Mouse (Mus musculus) midbrain, embryonic 16.5 days (tissue): Measurements from ENCODE around the gene Agbl3. TPM values are rescaled to one million over a fixed set of nuclear protein-coding genes. Genes with fewer than 3 reads are reported as not detected.

Source experiments
- ATAC-seq: fragments of 200-750 bp; cut with Nextera tagmentation; 2 replicates; pipeline ENCODE4 v1.8.0; 2017; ENCODE audit warnings: moderate TSS enrichment
- H3K27ac ChIP-seq: fragments of 300-500 bp; sonication (generic); 2 replicates; pipeline ENCODE4 v1.5.1; 2014; ENCODE audit warnings: mild to moderate bottlenecking, low read length, mixed read lengths
- H3K27me3 ChIP-seq: fragments of 300-500 bp; sonication (generic); 2 replicates; pipeline ENCODE4 v1.6.1; 2014; ENCODE audit warnings: low read depth, low read length, mixed read lengths; ENCODE audit not compliant: control insufficient read depth, insufficient read depth
- H3K36me3 ChIP-seq: fragments of 300-500 bp; sonication (generic); 2 replicates; pipeline ENCODE4 v1.6.1; 2014; ENCODE audit warnings: mild to moderate bottlenecking, low read length, moderate library complexity, mixed read lengths; ENCODE audit not compliant: control insufficient read depth, insufficient read depth
- H3K4me1 ChIP-seq: fragments of 300-500 bp; sonication (generic); 2 replicates; pipeline ENCODE4 v1.6.1; 2014; ENCODE audit warnings: mild to moderate bottlenecking, low read length, mixed read lengths; ENCODE audit not compliant: control insufficient read depth, insufficient read depth
- H3K4me2 ChIP-seq: fragments of 300-500 bp; sonication (generic); 2 replicates; pipeline ENCODE4 v1.6.1; 2014; ENCODE audit warnings: mild to moderate bottlenecking, low read length, mixed read lengths
- H3K4me3 ChIP-seq: fragments of 300-500 bp; sonication (generic); 2 replicates; pipeline ENCODE4 v1.5.1; 2014; ENCODE audit warnings: low read depth, mild to moderate bottlenecking, low read length, moderate library complexity, mixed read lengths
- H3K9ac ChIP-seq: fragments of 300-500 bp; sonication (generic); 2 replicates; pipeline ENCODE4 v1.6.1; 2014; ENCODE audit warnings: low read depth, low read length, mixed read lengths
- H3K9me3 ChIP-seq: fragments of 300-500 bp; sonication (generic); replicated peaks from 2 replicates; pipeline ENCODE4 v1.6.1; 2014; ENCODE audit warnings: mild to moderate bottlenecking, low read length, mixed read lengths; ENCODE audit not compliant: control insufficient read depth, poor library complexity, severe bottlenecking
- WGBS: fragments of 180-500 bp; shearing (Covaris S2); extraction: QIAGEN DNeasy Blood & Tissue Kit; methylation state at CpG from one replicate; pipeline ENCODE4 v1.1.7; 2014; 5-methylcytosine and 5-hydroxymethylcytosine counted together
- polyA plus RNA-seq: library from polyadenylated mRNA; unstranded; fragments of >200 nt; fragmentation: Nextera tagmentation; extraction: Ambion mirVana; gene quantifications from 2 replicates; pipeline ENCODE4 v1.2.1, GENCODE M21; 2015

The Agbl3 gene
- polyA plus RNA-seq, 1 experiment from 2014 or later = 15.2 TPM

DNA sequence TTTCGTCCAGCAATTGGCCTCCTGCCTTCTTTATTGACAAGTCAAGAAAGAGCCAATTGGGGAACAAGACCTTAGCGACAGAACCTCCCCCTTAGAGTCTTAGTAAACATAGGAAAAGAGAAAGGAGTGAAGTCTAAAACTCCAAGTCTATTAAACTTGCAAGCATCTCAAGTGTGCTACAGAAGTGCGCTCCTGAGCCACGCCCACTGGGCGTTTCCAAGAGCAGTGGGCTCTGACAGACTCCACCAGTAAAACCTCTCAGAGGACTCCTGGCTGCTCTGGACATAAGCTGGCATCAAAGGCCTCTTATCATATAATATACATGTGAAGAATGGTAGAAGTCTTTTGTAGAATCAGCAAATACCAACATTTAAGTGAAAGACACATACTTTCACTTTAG, 123.2 kb downstream of the Agbl3 start:
- H3K27ac ChIP-seq = no peak overlapping the region
- H3K9ac ChIP-seq = no peak overlapping the region
- H3K36me3 ChIP-seq = peaks cover 16% of the 10 kb centered on the region
- no peak for ATAC-seq
- 82% methylated on average over 5 of the region's 5 CpGs for WGBS
- no peaks in the 10 kb centered on the region for H3K9me3 ChIP-seq
- H3K4me3 ChIP-seq = no peak overlapping the region
- no peaks in the 10 kb centered on the region for H3K4me1 ChIP-seq
- no peak overlapping the region for H3K4me2 ChIP-seq
- no peaks in the 10 kb centered on the region for H3K27me3 ChIP-seq

DNA sequence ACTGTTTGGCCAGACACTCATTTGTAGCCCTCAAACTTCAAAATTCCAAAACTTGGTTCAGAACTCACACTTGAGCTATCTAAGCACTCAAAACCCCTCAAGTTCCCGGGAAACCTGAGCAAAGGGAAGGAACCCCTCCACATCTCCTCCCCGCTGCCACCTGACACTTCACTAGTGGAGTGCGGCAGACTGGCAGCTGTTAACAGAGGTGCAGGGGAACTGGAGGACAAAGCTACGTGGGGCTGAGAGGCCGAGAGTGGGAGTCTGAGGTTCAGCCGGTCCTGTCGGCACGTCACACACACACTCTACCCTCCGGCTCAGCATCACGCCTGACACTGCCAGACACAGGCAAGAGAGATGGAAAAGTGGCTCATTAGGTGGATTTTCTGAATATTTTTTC, 123.6 kb downstream of the Agbl3 start:
- 90% methylated on average over 10 of the region's 10 CpGs for WGBS
- H3K27me3 ChIP-seq = no peaks in the 10 kb centered on the region
- ATAC-seq = no peak
- H3K36me3 ChIP-seq = peaks cover 16% of the 10 kb centered on the region
- H3K9me3 ChIP-seq = no peaks in the 10 kb centered on the region
- H3K27ac ChIP-seq = no peak overlapping the region
- H3K4me1 ChIP-seq = no peaks in the 10 kb centered on the region
- no peak overlapping the region for H3K9ac ChIP-seq
- no peak overlapping the region for H3K4me3 ChIP-seq
- no peak overlapping the region for H3K4me2 ChIP-seq

- peaks cover 16% of the 10 kb centered on the region for H3K36me3 ChIP-seq
Observed at GRCm38 (mm10) chr6:34904361-34904760, 124.1 kb downstream of the Agbl3 start.

DNA sequence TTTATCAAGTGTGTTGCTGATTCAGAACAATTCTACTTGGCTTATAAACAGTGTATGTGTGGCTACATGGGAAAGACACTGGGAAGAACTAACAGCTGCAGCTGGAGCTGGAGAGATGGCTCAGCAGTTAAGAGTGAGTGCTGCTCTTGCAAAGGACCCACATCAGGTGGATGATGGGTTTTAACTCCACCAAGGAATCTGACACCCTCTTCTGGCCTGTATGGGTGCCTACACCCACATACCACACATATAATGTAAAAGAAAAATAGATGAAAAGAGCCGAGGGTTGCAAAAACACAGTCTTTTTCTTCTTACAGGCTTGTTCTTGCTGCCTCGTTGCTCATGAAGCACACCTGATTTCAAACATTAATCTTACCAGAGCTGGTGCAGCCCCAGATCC, 125.9 kb downstream of the Agbl3 start:
- Histone ChIP-seq H3K9me3 (no peaks in the 10 kb centered on the region), H3K9ac (no peak overlapping the region), H3K4me2 (no peak overlapping the region), H3K36me3 (peaks cover 16% of the 10 kb centered on the region), H3K27ac (no peak overlapping the region), H3K4me3 (no peak overlapping the region), H3K4me1 (peaks cover 11% of the 10 kb centered on the region), H3K27me3 (no peaks in the 10 kb centered on the region)
- no peak for ATAC-seq
- WGBS = 88% methylated on average over 2 of the region's 2 CpGs

More at GRCm38 (mm10) chr6:34904361-34904760, 124.1 kb downstream of the Agbl3 start:
- no peak for ATAC-seq
- Histone ChIP-seq H3K4me3 (no peak overlapping the region), H3K9ac (no peak overlapping the region), H3K27me3 (no peaks in the 10 kb centered on the region), H3K4me2 (no peak overlapping the region), H3K27ac (no peak overlapping the region), H3K4me1 (peaks cover 4% of the 10 kb centered on the region), H3K9me3 (no peaks in the 10 kb centered on the region)
- 91% methylated on average over 6 of the region's 6 CpGs for WGBS

DNA sequence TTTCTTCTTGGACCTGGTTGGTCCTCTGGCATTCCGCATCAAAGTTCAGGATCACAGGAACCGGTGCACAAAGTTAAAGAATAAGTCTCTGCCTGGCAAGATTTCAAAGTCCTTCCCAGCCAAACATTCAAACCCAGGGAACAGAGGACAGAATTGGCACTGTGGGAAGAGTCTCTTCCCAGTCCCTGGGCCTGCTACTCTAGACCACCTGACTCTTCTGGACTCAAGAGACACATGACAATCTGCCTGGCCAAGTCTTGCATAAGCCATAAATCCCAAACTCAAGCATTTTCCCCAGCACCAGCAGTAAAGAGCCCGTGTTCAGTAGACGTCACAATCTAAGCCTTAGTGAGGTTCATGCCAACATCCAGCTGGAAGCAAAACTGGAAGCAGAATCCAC, 126.4 kb downstream of the Agbl3 start:
- WGBS = 95% methylated on average over 4 of the region's 4 CpGs
- Histone ChIP-seq H3K27ac (no peak overlapping the region), H3K9ac (no peak overlapping the region), H3K27me3 (no peaks in the 10 kb centered on the region), H3K4me3 (no peak overlapping the region), H3K9me3 (no peaks in the 10 kb centered on the region), H3K4me1 (peaks cover 11% of the 10 kb centered on the region), H3K36me3 (peaks cover 12% of the 10 kb centered on the region), H3K4me2 (no peak overlapping the region)
- ATAC-seq = no peak

DNA sequence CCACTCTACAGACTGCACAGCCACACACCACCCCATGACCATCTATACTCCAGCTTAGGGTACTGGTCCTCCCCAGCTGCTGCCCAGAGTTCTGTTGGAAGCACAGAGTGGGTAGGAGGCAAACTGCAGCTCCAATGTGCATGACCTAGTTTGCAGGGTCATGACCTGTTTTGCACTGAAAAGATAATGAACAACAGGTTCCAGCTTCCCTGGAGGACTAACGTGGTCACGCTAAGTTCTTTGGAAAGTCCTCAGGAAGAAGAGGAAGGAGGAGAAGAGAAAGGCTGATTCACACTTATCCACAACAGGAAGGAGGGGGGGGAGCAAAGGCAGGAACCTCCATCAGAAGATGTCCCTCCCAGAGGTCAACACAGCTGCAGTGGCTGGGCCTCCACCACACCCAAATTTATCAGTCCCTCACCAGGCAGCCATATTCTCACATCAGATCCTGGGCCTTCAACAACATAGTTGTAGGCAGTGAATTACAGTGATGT, 126.9 kb downstream of the Agbl3 start:
- Histone ChIP-seq H3K4me2 (no peak overlapping the region), H3K27me3 (no peaks in the 10 kb centered on the region), H3K4me3 (no peak overlapping the region), H3K4me1 (peaks cover 11% of the 10 kb centered on the region), H3K27ac (no peak overlapping the region), H3K9ac (no peak overlapping the region), H3K9me3 (no peaks in the 10 kb centered on the region), H3K36me3 (peaks cover 12% of the 10 kb centered on the region)
- 80% methylated on average over 2 of the region's 2 CpGs for WGBS
- ATAC-seq = no peak

DNA sequence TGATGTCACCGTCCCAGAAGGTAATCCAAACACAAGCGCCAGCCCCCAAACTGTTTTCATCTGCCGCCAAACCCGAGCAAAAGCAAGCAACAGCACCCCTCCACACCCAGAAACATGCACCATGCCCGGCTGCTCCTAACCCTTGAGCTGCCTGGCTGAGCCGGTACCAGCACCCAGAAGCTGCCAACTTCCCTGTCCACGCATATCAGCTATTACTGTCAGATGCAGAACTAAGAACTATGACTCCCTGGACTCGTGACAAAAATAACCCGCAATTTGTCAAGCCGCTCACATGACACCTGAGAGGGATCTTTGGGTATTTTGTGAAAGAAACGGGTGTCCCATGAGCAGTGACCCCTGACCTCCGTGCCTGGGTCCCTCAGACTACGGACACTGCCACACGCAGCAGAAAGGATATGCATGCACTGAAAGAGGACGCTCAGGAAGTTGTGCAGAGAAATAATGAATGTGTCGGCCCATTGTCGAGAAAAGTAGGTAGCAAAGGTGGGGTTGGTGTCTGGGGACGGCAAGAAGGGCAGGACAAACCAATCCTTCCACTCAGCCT, 127.5 kb downstream of the Agbl3 start:
- H3K4me1 ChIP-seq = peaks cover 11% of the 10 kb centered on the region
- H3K9me3 ChIP-seq = no peaks in the 10 kb centered on the region
- H3K4me3 ChIP-seq = no peak overlapping the region
- H3K27me3 ChIP-seq = no peaks in the 10 kb centered on the region
- ATAC-seq = no peak
- peaks cover 12% of the 10 kb centered on the region for H3K36me3 ChIP-seq
- 90% methylated on average over 18 of the region's 18 CpGs for WGBS
- H3K9ac ChIP-seq = no peak overlapping the region
- no peak overlapping the region for H3K27ac ChIP-seq
- H3K4me2 ChIP-seq = no peak overlapping the region

Other genes with a start within 250 kb of the Agbl3 start
- gene Cald1, start 181.9 kb upstream of the Agbl3 start, polyA plus RNA-seq = 52.1 and 58.2 TPM in 2 replicates
- 1.1 and 1.2 TPM in 2 replicates for gene Tmem140, start 82.7 kb downstream of the Agbl3 start, polyA plus RNA-seq
- gene Cyren, start 97.6 kb downstream of the Agbl3 start, polyA plus RNA-seq = 9.1 and 9.3 TPM in 2 replicates
- 15.5 and 15.6 TPM in 2 replicates for gene Wdr91, start 130.4 kb downstream of the Agbl3 start, polyA plus RNA-seq
- gene Stra8, start 139.7 kb downstream of the Agbl3 start, polyA plus RNA-seq = not detected in 2 replicates
- 0.85 and 0.92 TPM in 2 replicates for gene Slc23a4, start 208.0 kb downstream of the Agbl3 start, polyA plus RNA-seq